Mouse (Mus musculus): Measurements from ENCODE around the gene Prkx.

Prkx gene

GRCm38 (mm10) chrX:77796238-77796835 lies at the start of gene Prkx:
Gene Prkx, minus strand, starts transcription at chrX:77796278.
- DNase-seq (ENCODE audit: low spot score in 2 of 2) = peak; percentile 23 to 26

GRCm38 (mm10) chrX:77812031-77812430 lies 16.0 kb upstream of the Prkx start:
- DNase-seq (ENCODE audit: low spot score in 2 of 2) = no peak

GRCm38 (mm10) chrX:77810608-77811206 lies 14.6 kb upstream of the Prkx start:
- DNase-seq (ENCODE audit: low spot score in 2 of 2) = peak; percentile 20 to 40

DNA sequence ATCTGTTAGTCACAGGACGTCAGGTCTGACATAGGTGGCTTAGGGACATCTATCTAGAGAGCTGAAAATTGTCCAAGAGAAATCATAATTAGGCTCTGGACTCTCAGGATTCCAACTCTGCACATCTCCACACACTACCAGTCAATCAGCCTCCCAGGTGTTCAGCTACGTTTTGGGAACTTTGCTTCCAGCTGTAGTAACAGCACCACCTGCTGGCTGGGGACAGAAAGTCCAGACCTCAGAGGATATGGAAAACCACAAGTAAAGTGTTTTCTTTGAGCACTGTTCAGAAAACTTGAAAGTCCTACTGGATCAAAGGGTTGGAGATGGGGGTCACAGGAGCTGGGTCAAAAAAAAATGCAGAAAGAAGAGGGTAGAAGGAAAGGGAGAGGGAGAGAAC lies 12.5 kb upstream of the Prkx start:
- DNase-seq (ENCODE audit: low spot score in 2 of 2) = peak in 1 of 2 experiments; percentile 46

- no peak for DNase-seq (ENCODE audit: low spot score in 2 of 2)
These were observed 6.2 kb upstream of the Prkx start for GRCm38 (mm10) chrX:77802293-77802692.

DNA sequence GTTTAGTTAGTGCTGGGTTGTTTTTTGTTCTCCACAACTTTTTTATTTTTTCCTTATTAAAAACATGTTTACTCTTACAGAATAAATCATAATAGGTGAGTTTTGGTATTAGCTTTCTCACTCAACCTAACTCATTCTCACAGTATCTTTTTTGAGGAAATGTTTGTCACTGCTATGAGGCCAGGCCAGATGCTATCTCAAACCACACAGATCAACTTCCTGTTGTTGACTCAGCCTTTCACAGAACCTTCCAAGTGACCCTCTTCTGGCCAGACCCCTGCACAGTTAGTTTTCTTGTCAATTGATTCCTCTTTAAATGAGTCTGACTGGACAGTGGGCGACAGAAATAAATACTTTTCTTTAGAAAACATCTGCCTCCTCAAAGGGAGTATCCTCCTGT lies 5.5 kb upstream of the Prkx start:
- DNase-seq (ENCODE audit: low spot score in 2 of 2) = no peak

GRCm38 (mm10) chrX:77799554-77799953 lies 3.5 kb upstream of the Prkx start:
- no peak for DNase-seq (ENCODE audit: low spot score in 2 of 2)

DNA sequence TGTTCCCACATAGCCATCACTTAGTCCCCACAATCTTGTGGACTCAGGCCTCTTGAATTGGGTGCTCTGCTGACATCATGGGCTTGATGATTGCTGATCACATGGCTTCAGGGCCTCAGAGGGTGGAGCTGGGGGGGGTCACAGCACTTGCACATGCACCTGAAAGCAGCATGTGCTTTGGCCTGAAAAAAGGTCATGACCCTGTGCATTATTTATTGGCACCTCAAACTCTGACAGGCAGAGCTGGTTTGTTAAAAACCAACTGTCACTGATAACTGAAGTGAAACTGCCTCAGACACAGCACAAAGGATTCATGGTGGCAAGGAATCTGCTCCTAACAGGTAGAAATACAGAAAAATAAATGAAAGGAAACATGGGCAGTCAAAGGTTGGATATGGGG lies 1.7 kb upstream of the Prkx start:
- no peak for DNase-seq (ENCODE audit: low spot score in 2 of 2)

GRCm38 (mm10) chrX:77796916-77797315 lies 838 bp upstream of the Prkx start:
- DNase-seq (ENCODE audit: low spot score in 2 of 2) = no peak

DNA sequence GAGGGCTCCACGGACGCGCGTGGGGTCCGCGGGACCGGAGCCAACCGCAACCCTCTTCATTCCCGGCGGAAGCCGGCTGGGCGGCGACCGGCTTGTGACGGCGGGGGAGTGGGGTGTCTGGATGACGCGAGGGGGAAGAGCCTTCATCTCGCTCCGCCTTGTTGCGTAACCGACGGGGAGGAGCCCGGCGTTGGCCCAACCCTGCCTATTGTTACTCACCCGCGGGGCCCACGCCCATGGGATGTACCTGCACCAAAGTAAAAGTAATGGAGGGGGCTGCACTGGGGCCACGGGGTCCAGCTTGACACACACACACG lies 262 bp downstream of the Prkx start:
- peak; percentile 62 to 85 for DNase-seq (ENCODE audit: low spot score in 2 of 2)

- DNase-seq (ENCODE audit: low spot score in 2 of 2) = no peak
These were observed 868 bp downstream of the Prkx start for GRCm38 (mm10) chrX:77794962-77795857.

DNA sequence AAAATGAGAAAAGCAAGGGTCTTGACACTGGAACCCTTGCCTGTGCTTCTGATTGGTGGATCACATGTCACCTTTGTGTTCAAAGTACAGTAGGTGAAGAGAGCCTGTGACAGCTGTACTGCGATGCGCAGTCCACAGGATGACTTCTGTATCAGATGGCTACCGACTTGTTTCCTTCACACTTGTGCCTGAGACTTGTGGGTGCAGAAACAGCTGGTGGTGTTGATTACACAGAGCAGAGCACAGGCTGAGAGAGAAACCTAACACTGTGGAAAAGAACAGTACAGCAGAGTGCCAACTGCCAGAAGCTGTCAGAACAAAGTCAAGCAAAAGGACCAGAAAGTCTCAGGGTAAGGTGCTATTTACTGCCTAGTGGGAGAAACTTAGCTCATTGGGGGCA lies 7.4 kb downstream of the Prkx start:
- DNase-seq (ENCODE audit: low spot score in 2 of 2) = no peak

DNA sequence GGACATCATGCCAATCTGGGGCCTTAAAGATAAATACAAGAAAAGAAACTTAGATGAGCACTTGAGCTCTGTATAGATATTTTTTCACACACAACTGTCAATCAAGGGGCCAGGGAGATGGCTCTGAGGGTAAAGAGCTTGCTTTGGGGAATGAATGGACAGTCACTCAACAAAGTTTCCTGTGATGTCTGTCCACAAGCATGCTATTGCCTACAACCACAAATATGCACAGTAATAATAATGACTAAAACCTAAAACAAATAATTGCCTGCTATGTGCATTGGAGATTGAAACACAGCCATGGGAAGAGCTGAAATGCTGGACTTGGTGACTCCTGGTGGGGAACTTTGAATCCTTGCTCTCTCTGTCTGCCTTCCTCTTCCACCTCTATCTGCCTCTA lies 9.7 kb downstream of the Prkx start:
- no peak for DNase-seq (ENCODE audit: low spot score in 2 of 2)

DNA sequence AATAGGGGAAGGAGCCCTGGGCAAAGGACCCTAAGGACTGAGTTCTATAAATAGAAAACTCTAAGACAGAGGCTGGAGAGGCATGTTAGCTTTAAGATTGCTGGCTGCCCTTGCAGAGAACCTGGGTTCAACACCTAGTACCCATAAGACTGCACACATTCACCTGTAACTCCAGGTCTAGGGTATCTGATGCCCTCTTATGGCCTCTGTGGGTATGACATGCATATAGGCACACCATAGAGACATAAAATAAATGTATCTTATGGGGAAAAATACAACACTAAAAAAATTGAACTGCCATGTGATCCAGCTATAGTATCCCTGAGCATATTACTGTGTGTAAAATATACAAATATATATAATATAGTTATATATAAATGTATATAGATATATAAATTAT lies 18.3 kb downstream of the Prkx start:
- no peak for DNase-seq (ENCODE audit: low spot score in 2 of 2)

GRCm38 (mm10) chrX:77765153-77765552 lies 30.9 kb downstream of the Prkx start:
- DNase-seq (ENCODE audit: low spot score in 2 of 2) = no peak

DNA sequence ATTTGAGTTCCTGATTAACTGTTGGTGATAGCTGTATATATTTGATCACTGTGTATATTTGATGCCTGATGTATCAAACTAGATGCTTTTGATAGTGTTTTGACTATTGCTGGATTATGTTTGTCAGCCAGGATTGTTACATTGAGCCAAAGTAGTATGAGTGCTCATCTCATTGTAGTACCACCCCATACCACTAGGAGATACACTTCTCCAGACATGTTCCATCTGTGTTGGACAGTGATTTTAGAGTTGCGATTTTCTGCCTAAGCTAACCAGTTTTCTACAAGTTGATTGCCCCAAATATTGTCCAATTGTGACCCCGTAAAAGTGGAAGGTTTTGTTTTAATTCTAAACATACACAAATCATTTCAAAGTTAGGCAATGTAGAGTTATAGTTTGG lies 51.8 kb downstream of the Prkx start:
- DNase-seq (ENCODE audit: low spot score in 2 of 2) = no peak

- DNase-seq (ENCODE audit: low spot score in 2 of 2) = peak in 1 of 2 experiments; percentile 26
These were observed 54.7 kb downstream of the Prkx start for GRCm38 (mm10) chrX:77741383-77741782.

GRCm38 (mm10) chrX:77733930-77734536 lies 62.0 kb downstream of the Prkx start:
- DNase-seq (ENCODE audit: low spot score in 2 of 2) = no peak

GRCm38 (mm10) chrX:77720298-77720697 lies 75.8 kb downstream of the Prkx start:
- DNase-seq (ENCODE audit: low spot score in 2 of 2) = peak in 1 of 2 experiments; percentile 14
